Mouse (Mus musculus) testis, adult 2 months (tissue): ENCODE results near the gene Gm7579. TPM values are rescaled to one million over a fixed set of nuclear protein-coding genes. Genes with fewer than 3 reads are reported as not detected.
"Not testable (repeated sequence)": the region's sequence is repeated elsewhere in the genome, so short reads cannot be mapped to it uniquely, and the experiment has no call there.

Experiments used
- H3K27ac ChIP-seq: fragments of 200-500 bp; 2 replicates; pipeline ENCODE4 v1.5.1; 2012; ENCODE audit warnings: low read depth, low read length; ENCODE audit not compliant: control insufficient read depth, insufficient read depth
- H3K27me3 ChIP-seq: fragments of 200-500 bp; 2 replicates; pipeline ENCODE4 v1.6.1; 2012; ENCODE audit warnings: mild to moderate bottlenecking, low read length, moderate library complexity; ENCODE audit not compliant: control insufficient read depth, insufficient read depth
- H3K36me3 ChIP-seq: fragments of 200-500 bp; 2 replicates; pipeline ENCODE4 v1.6.1; 2012; ENCODE audit warnings: mild to moderate bottlenecking, low read length; ENCODE audit not compliant: control insufficient read depth, insufficient read depth
- H3K4me1 ChIP-seq: fragments of 200-500 bp; 2 replicates; pipeline ENCODE4 v1.6.1; 2012; ENCODE audit warnings: low read length; ENCODE audit not compliant: control insufficient read depth, insufficient read depth
- H3K4me3 ChIP-seq: fragments of 200-500 bp; 2 replicates; pipeline ENCODE4 v1.5.1; 2012; ENCODE audit warnings: low read depth, mild to moderate bottlenecking, low read length, moderate library complexity, mixed read lengths; ENCODE audit not compliant: control insufficient read depth
- CTCF ChIP-seq: fragments of 200-500 bp; IDR thresholded peaks from 2 replicates; pipeline ENCODE4 v1.5.1; 2012; ENCODE audit warnings: low read depth, mild to moderate bottlenecking, inconsistent platforms, low read length, moderate library complexity; ENCODE audit not compliant: control insufficient read depth, insufficient read depth, insufficient replicate concordance
- POLR2A ChIP-seq: fragments of 200-500 bp; IDR thresholded peaks from 2 replicates; pipeline ENCODE4 v1.6.1; 2012; ENCODE audit warnings: low read depth, mild to moderate bottlenecking, inconsistent platforms, low read length, moderate library complexity; ENCODE audit not compliant: control insufficient read depth
- polyA plus RNA-seq: library from polyadenylated mRNA; depleted of rRNA; stranded (reverse); fragments of >200 nt; gene quantifications from 2 replicates; pipeline ENCODE4 v1.2.3, GENCODE M21; 2012; rRNA removed

The Gm7579 gene
- polyA plus RNA-seq, 1 experiment, result not detected

DNA sequence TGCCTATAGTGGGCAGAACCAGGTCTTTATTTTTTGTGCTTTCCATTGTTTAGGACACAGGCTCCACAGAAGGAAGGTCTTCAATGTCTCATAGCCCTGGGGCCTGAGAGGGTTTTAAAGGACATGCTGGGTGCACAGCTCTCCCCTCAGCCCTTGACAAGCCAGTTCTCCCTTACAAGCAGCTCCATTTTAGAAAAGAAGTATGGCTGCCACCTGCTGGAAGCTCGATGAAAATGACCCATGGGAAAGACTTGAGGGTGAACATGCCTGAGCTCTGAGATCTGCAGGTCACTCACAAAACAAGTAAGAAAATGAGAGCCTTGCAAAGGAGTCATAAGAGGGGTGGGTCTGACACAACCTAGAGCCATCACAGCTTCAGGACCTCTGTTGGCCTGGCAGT lies 38.2 kb downstream of the Gm7579 start:
- H3K27me3 ChIP-seq, result no peaks in the 10 kb centered on the region
- H3K27ac ChIP-seq, result no peak overlapping the region
- no peaks in the 10 kb centered on the region for H3K36me3 ChIP-seq

DNA sequence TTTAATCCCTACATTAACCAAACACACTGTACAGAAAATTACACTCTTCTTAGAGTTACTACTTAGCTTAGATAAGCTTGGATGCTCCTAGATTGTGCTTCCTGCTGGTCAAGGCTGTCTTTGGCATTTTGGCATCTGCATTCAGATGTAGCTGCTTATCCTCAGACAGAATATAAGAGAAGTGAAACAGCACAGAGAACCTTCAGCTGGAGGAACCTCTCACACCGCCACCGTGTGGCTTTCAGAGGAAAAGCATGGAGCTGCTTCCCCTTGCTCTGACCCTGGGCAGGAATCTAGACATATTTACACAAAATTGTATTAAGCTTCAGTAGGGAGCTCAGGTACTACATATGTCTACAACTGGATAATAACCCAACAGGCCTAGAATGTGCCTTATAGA lies 43.9 kb downstream of the Gm7579 start:
- Histone ChIP-seq H3K27me3 (no peaks in the 10 kb centered on the region), H3K4me3 (no peak overlapping the region), H3K4me1 (no peaks in the 10 kb centered on the region), H3K36me3 (no peaks in the 10 kb centered on the region), H3K27ac (no peak overlapping the region)
- no peak for TF ChIP-seq POLR2A
- peak; percentile 45; the same call in 1 of the 2 replicates for TF ChIP-seq CTCF

More for the DNA sequence above, 38.2 kb downstream of the Gm7579 start:
- TF ChIP-seq POLR2A (no peak), CTCF (peak; percentile 8; the same call in 1 of the 2 replicates)
- no peak overlapping the region for H3K4me3 ChIP-seq
- no peaks in the 10 kb centered on the region for H3K4me1 ChIP-seq

DNA sequence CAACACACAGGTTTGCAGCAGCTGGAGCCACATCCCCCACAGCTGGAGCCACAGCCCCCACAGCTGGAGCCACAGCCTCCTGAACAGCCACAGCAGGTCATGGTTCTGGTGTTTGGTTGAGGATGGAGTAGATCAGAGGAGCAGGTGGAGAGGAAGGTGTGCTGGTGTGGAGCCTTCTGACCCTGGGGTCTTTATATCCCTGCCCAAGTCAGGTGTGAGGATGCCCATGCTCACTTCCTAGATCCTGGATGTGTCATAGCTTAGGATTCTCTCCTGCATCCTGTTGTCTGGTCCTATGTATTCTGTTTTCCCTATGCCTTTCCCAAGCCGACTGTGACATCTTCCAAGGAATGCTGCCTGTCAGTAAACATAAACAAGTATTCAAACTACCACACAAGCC lies 46.6 kb downstream of the Gm7579 start, which contains the start of gene Gm2431:
Gene Gm2431 (minus strand): TSS at position 101 of the 400 bp plus-strand sequence.
- not testable (repeated sequence) for H3K27ac ChIP-seq, H3K4me1 ChIP-seq, H3K4me3 ChIP-seq, H3K27me3 ChIP-seq, H3K36me3 ChIP-seq

Other genes with a start within 250 kb of the Gm7579 start
- 19.4 and 21.3 TPM in 2 replicates for gene Mob2, start 150.8 kb upstream of the Gm7579 start, polyA plus RNA-seq
- gene Dusp8, start 116.0 kb upstream of the Gm7579 start, polyA plus RNA-seq, result 0.48 and 0.94 TPM in 2 replicates
- not detected in 2 replicates for gene Gm45618, start 91.1 kb upstream of the Gm7579 start, polyA plus RNA-seq
- not detected in 2 replicates for gene Gm39115, start 75.8 kb upstream of the Gm7579 start, polyA plus RNA-seq
- gene Gm45337, start 67.3 kb upstream of the Gm7579 start, polyA plus RNA-seq, result not detected in 2 replicates
- not detected in 2 replicates for gene Gm29735, start 54.7 kb upstream of the Gm7579 start, polyA plus RNA-seq
- gene Gm4553, start 46.1 kb upstream of the Gm7579 start, polyA plus RNA-seq, result not detected in 2 replicates
- not detected in 2 replicates for gene Krtap5-2, start 35.9 kb upstream of the Gm7579 start, polyA plus RNA-seq
- not detected in 2 replicates for gene Gm10153, start 21.5 kb upstream of the Gm7579 start, polyA plus RNA-seq
- gene Krtap5-3, start 10.5 kb upstream of the Gm7579 start, polyA plus RNA-seq, result not detected in 2 replicates
- gene Krtap5-5, start 18.1 kb downstream of the Gm7579 start, polyA plus RNA-seq, result 0.08 and 0.17 TPM in 2 replicates
- not detected in 2 replicates for gene Gm40460, start 29.2 kb downstream of the Gm7579 start, polyA plus RNA-seq
- gene Gm2431, start 46.5 kb downstream of the Gm7579 start, polyA plus RNA-seq, result not detected in 2 replicates
- not detected in 2 replicates for gene Gm4559, start 62.5 kb downstream of the Gm7579 start, polyA plus RNA-seq
- gene Krtap5-1, start 85.3 kb downstream of the Gm7579 start, polyA plus RNA-seq, result not detected in 2 replicates
- not detected in 2 replicates for gene Krtap5-4, start 91.7 kb downstream of the Gm7579 start, polyA plus RNA-seq
- gene Ifitm10, start 161.9 kb downstream of the Gm7579 start, polyA plus RNA-seq, result 0.20 TPM in 1 of 2 replicates, not detected in the other
- not detected in 2 replicates for gene Gm49369, start 170.8 kb downstream of the Gm7579 start, polyA plus RNA-seq
- gene Ctsd, start 176.2 kb downstream of the Gm7579 start, polyA plus RNA-seq, result 75.7 and 78.7 TPM in 2 replicates
- gene Syt8, start 223.0 kb downstream of the Gm7579 start, polyA plus RNA-seq, result 0.28 and 1.2 TPM in 2 replicates
- gene Tnni2, start 229.9 kb downstream of the Gm7579 start, polyA plus RNA-seq, result 0.31 TPM in 1 of 2 replicates, not detected in the other
- 2.4 and 5.9 TPM in 2 replicates for gene Lsp1, start 248.9 kb downstream of the Gm7579 start, polyA plus RNA-seq